Mouse (Mus musculus) myocyte (in vitro differentiated cells): ENCODE measurements around the gene Gper1. TPM values are rescaled to one million over a fixed set of nuclear protein-coding genes. Genes with fewer than 3 reads are reported as not detected.
A peak's percentile ranks its signal among the peaks of the same experiment; 100 is the strongest.

Source experiments
- H3K27me3 ChIP-seq: one replicate; pipeline ENCODE4 v1.6.1; 2011; ENCODE audit not compliant: control insufficient read depth, insufficient read depth, insufficient read length
- H3K36me3 ChIP-seq: one replicate; pipeline ENCODE4 v1.6.1; 2011; ENCODE audit not compliant: control insufficient read depth, insufficient read depth
- H3K4me2 ChIP-seq: one replicate; pipeline ENCODE4 v1.6.1; 2011; ENCODE audit warnings: low read depth, control low read depth
- H3K4me3 ChIP-seq: one replicate; pipeline ENCODE4 v1.5.1; 2011; ENCODE audit warnings: mild to moderate bottlenecking, control low read depth, moderate library complexity
- H3K79me2 ChIP-seq: one replicate; pipeline ENCODE4 v1.6.1; 2011; ENCODE audit not compliant: control insufficient read depth, insufficient read depth
- H3ac ChIP-seq: one replicate; pipeline ENCODE4 v1.6.1; 2011; ENCODE audit not compliant: control insufficient read depth, insufficient read length
- CEBPB ChIP-seq: IDR thresholded peaks from 2 replicates; pipeline ENCODE4 v1.6.1; 2011; ENCODE audit warnings: mild to moderate bottlenecking, moderate library complexity; ENCODE audit not compliant: poor library complexity, insufficient read depth, severe bottlenecking
- E2F4 ChIP-seq: IDR thresholded peaks from one replicate; pipeline ENCODE4 v1.6.1; 2011; ENCODE audit warnings: mild to moderate bottlenecking, control low read depth, moderate library complexity; ENCODE audit not compliant: insufficient read depth
- MAX ChIP-seq: IDR thresholded peaks from one replicate; pipeline ENCODE4 v1.6.1; 2011; ENCODE audit warnings: low read depth, mild to moderate bottlenecking, control low read depth
- MYOD1 ChIP-seq, 3 experiments: IDR thresholded peaks; one replicate each; pipeline ENCODE4 v1.6.1; 2011; ENCODE audit warnings: control low read depth in 2 of 3, low read depth in 2 of 3, mild to moderate bottlenecking in 2 of 3, moderate library complexity in 1 of 3; ENCODE audit not compliant: insufficient read length in 2 of 3, control insufficient read depth in 1 of 3
- MYOG ChIP-seq, 3 experiments: IDR thresholded peaks; one replicate each; pipeline ENCODE4 v1.6.1; 2011; ENCODE audit warnings: control low read depth in 2 of 3, low read depth in 2 of 3, mild to moderate bottlenecking in 2 of 3; ENCODE audit not compliant: insufficient read length in 2 of 3, control insufficient read depth in 1 of 3, insufficient read depth in 1 of 3
- POLR2A ChIP-seq: IDR thresholded peaks from one replicate; pipeline ENCODE4 v1.6.1; 2011; ENCODE audit warnings: low read depth, mild to moderate bottlenecking, control low read depth, moderate library complexity; ENCODE audit not compliant: insufficient read length
- POLR2AphosphoS2 ChIP-seq: IDR thresholded peaks from one replicate; pipeline ENCODE4 v1.6.1; 2011; ENCODE audit warnings: low read depth, control low read depth; ENCODE audit not compliant: insufficient read length
- REST ChIP-seq: IDR thresholded peaks from one replicate; pipeline ENCODE4 v1.6.1; 2011; ENCODE audit warnings: mild to moderate bottlenecking, control low read depth, moderate library complexity; ENCODE audit not compliant: insufficient read depth, insufficient read length
- SRF ChIP-seq: IDR thresholded peaks from one replicate; pipeline ENCODE4 v1.6.1; 2011; ENCODE audit warnings: low read depth; ENCODE audit not compliant: control insufficient read depth, insufficient read length
- TCF12 ChIP-seq: IDR thresholded peaks from one replicate; pipeline ENCODE4 v1.6.1; 2011; ENCODE audit warnings: mild to moderate bottlenecking, control low read depth; ENCODE audit not compliant: poor library complexity, insufficient read depth, severe bottlenecking
- TCF3 ChIP-seq: IDR thresholded peaks from one replicate; pipeline ENCODE4 v1.6.1; 2011; ENCODE audit warnings: low read depth, control low read depth; ENCODE audit not compliant: insufficient read length
- USF1 ChIP-seq: IDR thresholded peaks from one replicate; pipeline ENCODE4 v1.6.1; 2011; ENCODE audit warnings: low read depth, mild to moderate bottlenecking, control low read depth, moderate library complexity
- polyA plus RNA-seq: library from polyadenylated mRNA; unstranded; fragments of >200 nt; fragmentation: generic; extraction: Trizol; gene quantifications from one replicate; pipeline ENCODE4 v1.2.1, GENCODE M21; 2012; ENCODE audit warnings: missing spikeins

Gper1 gene
- polyA plus RNA-seq, 1 experiment = 9.2 TPM

DNA sequence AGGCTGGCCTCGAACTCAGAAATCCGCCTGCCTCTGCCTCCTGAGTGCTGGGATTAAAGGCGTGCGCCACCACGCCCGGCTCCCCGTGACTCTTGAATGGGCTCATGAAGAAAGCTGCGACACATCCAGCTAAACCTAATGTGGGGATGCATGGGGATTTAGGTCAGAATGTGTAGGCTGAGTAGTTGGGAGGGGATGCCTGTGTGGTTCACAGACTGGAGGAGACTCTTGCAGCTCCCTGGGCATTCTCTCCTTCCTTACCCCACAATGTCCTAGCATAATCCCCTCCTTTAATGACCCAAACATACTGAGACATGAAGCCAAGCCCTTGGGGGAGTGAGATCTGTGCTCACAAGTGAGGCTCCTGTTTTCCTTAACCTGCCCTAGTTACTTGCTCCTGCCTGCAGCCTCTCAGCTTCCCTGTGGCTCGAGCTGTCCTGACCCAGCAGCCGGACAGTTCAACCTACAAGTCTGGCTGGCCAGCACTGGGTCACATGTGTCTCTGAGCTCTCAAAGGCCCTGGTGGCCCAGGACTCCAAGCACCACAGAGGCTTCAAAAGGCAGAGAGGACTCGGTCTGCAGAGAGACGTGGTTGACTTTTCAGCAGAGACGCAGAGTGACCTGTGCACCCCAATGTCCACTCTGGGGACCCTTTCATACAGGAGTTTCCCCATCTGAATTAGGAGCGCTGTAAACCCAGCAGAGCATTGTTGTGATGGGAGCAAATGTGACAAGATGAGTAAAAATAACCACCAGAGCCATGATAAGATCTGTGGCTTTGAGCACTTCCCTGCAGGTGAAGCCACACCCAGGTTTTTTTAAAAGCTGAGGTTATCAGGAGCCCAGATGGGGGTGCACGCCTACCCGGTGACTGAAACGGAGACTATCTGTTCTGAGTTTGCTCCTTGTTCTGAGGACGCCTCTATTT, 41.1 kb upstream of the Gper1 start:
- Histone ChIP-seq H3K27me3 (no peaks in the 10 kb centered on the region), H3ac (no peak overlapping the region), H3K4me2 (peak overlapping the region; percentile 86), H3K36me3 (no peaks in the 10 kb centered on the region), H3K4me3 (peak overlapping the region; percentile 34), H3K79me2 (no peaks in the 10 kb centered on the region)
- TF ChIP-seq POLR2AphosphoS2 = no peak
- no peak for TF ChIP-seq USF1
- no peak for TF ChIP-seq TCF12
- no peak for TF ChIP-seq REST
- no peak for TF ChIP-seq MYOD1 (IDR thresholded peaks at IDR 0.05; ENCODE audit: control insufficient read depth in 1 of 3, insufficient read length in 2 of 3, low read depth in 2 of 3)
- no peak for TF ChIP-seq SRF
- no peak for TF ChIP-seq MYOG (IDR thresholded peaks at IDR 0.05; ENCODE audit: control insufficient read depth in 1 of 3, insufficient read depth in 1 of 3, insufficient read length in 2 of 3, low read depth in 2 of 3)
- TF ChIP-seq POLR2A = no peak
- no peak for TF ChIP-seq MAX
- no peak for TF ChIP-seq E2F4
- TF ChIP-seq CEBPB = no peak
- TF ChIP-seq TCF3 = no peak

DNA sequence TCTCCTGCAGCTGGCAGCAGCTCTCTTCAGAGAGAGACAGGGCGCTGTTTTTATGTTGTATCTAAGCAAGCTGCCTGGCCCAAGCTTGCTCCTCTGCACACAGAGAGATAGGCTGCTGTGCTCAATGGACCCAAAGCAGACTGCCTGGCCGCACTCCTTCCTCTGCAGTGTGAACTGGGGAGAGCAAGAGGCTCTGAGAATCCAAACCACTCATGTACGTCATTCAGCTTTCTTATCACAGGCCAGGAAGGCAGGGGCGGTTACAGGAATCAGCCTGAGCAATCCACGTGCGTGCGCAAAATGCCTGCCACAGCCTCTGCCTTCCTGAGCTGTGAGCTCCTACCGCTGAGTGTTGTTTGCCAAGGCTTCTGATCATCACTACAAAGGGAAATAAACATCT, 40.2 kb upstream of the Gper1 start:
- no peaks in the 10 kb centered on the region for H3K36me3 ChIP-seq
- H3K27me3 ChIP-seq = no peaks in the 10 kb centered on the region
- no peaks in the 10 kb centered on the region for H3K79me2 ChIP-seq
- peak; percentile 8 for TF ChIP-seq POLR2AphosphoS2
- no peak for TF ChIP-seq SRF
- H3ac ChIP-seq = no peak overlapping the region
- H3K4me2 ChIP-seq = peak overlapping the region; percentile 86
- no peak overlapping the region for H3K4me3 ChIP-seq

DNA sequence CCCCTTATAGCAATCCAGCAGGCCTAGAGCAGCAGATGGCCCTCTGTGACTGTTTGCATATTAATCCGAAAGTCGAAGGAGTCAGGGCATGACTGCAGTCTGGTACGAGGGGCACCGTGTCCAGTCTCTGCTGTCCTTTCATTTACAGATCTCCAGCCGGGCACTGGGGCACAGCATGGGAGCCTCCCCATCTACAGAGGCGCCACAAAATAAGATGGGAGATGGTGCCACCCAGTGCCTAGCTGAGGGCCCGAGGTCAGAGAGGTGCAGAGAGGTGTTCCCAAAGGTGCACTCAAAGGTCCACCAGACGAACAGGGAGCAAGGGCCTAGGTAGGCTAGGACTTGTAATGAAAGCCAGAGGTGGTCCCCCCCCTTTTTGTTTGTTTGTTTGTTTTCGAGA, 39.7 kb upstream of the Gper1 start:
- H3K27me3 ChIP-seq = no peaks in the 10 kb centered on the region
- H3K4me3 ChIP-seq = no peak overlapping the region
- no peak for TF ChIP-seq MAX
- peak; percentile 6 for TF ChIP-seq POLR2AphosphoS2
- no peaks in the 10 kb centered on the region for H3K79me2 ChIP-seq
- peak overlapping the region; percentile 86 for H3K4me2 ChIP-seq
- H3K36me3 ChIP-seq = no peaks in the 10 kb centered on the region
- H3ac ChIP-seq = no peak overlapping the region

GRCm38 (mm10) chr5:139384531-139384930, 38.4 kb upstream of the Gper1 start:
- no peak for TF ChIP-seq TCF12
- TF ChIP-seq MYOG (IDR thresholded peaks at IDR 0.05; ENCODE audit: control insufficient read depth in 1 of 3, insufficient read depth in 1 of 3, insufficient read length in 2 of 3, low read depth in 2 of 3) = peak in 1 of 3 experiments; percentile 30
- no peak for TF ChIP-seq POLR2AphosphoS2
- TF ChIP-seq SRF = no peak
- H3K27me3 ChIP-seq = no peaks in the 10 kb centered on the region
- H3K4me2 ChIP-seq = peak overlapping the region; percentile 10
- no peak overlapping the region for H3ac ChIP-seq
- H3K36me3 ChIP-seq = no peaks in the 10 kb centered on the region
- no peak overlapping the region for H3K4me3 ChIP-seq
- no peaks in the 10 kb centered on the region for H3K79me2 ChIP-seq

DNA sequence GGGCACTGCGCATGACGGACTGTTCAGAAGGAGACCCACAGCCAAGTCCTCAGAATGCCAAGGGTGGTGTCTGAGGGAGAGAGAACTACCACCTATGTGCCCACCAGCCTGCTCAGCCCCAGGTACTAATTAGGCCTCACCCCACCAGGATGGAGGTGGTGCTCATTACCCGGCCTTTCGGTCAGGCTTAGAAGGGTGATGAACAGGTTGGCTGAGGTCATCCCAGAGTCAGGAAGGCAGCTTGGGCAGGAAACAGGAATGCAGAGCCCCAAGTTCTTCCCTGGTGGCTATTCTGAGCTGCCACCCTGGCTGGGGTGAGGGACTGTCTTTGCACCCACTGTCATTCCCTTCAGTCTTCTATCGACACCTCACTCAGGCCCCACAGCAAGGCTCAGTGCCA, 36.9 kb upstream of the Gper1 start:
- H3ac ChIP-seq = no peak overlapping the region
- H3K36me3 ChIP-seq = no peaks in the 10 kb centered on the region
- no peaks in the 10 kb centered on the region for H3K79me2 ChIP-seq
- H3K4me2 ChIP-seq = no peak overlapping the region
- no peak overlapping the region for H3K4me3 ChIP-seq
- no peak for TF ChIP-seq CEBPB
- no peaks in the 10 kb centered on the region for H3K27me3 ChIP-seq

GRCm38 (mm10) chr5:139387329-139388194, 35.4 kb upstream of the Gper1 start:
- H3K36me3 ChIP-seq = no peaks in the 10 kb centered on the region
- no peak overlapping the region for H3K4me3 ChIP-seq
- H3ac ChIP-seq = no peak overlapping the region
- no peak for TF ChIP-seq POLR2A
- TF ChIP-seq SRF = no peak
- H3K4me2 ChIP-seq = no peak overlapping the region
- H3K79me2 ChIP-seq = no peaks in the 10 kb centered on the region
- no peaks in the 10 kb centered on the region for H3K27me3 ChIP-seq
